Mouse (Mus musculus) myocyte (in vitro differentiated cells): ENCODE results near the gene Cux1. TPM values are rescaled to one million over a fixed set of nuclear protein-coding genes. Genes with fewer than 3 reads are reported as not detected.

Source experiments
- H3K27me3 ChIP-seq: one replicate; pipeline ENCODE4 v1.6.1; 2011; ENCODE audit not compliant: control insufficient read depth, insufficient read depth, insufficient read length
- H3K36me3 ChIP-seq: one replicate; pipeline ENCODE4 v1.6.1; 2011; ENCODE audit not compliant: control insufficient read depth, insufficient read depth
- H3K4me2 ChIP-seq: one replicate; pipeline ENCODE4 v1.6.1; 2011; ENCODE audit warnings: low read depth, control low read depth
- H3K4me3 ChIP-seq: one replicate; pipeline ENCODE4 v1.5.1; 2011; ENCODE audit warnings: mild to moderate bottlenecking, control low read depth, moderate library complexity
- H3K79me2 ChIP-seq: one replicate; pipeline ENCODE4 v1.6.1; 2011; ENCODE audit not compliant: control insufficient read depth, insufficient read depth
- H3ac ChIP-seq: one replicate; pipeline ENCODE4 v1.6.1; 2011; ENCODE audit not compliant: control insufficient read depth, insufficient read length
- CEBPB ChIP-seq: IDR thresholded peaks from 2 replicates; pipeline ENCODE4 v1.6.1; 2011; ENCODE audit warnings: mild to moderate bottlenecking, moderate library complexity; ENCODE audit not compliant: poor library complexity, insufficient read depth, severe bottlenecking
- E2F4 ChIP-seq: IDR thresholded peaks from one replicate; pipeline ENCODE4 v1.6.1; 2011; ENCODE audit warnings: mild to moderate bottlenecking, control low read depth, moderate library complexity; ENCODE audit not compliant: insufficient read depth
- MAX ChIP-seq: IDR thresholded peaks from one replicate; pipeline ENCODE4 v1.6.1; 2011; ENCODE audit warnings: low read depth, mild to moderate bottlenecking, control low read depth
- MYOD1 ChIP-seq, 3 experiments: IDR thresholded peaks; one replicate each; pipeline ENCODE4 v1.6.1; 2011; ENCODE audit warnings: control low read depth in 2 of 3, low read depth in 2 of 3, mild to moderate bottlenecking in 2 of 3, moderate library complexity in 1 of 3; ENCODE audit not compliant: insufficient read length in 2 of 3, control insufficient read depth in 1 of 3
- MYOG ChIP-seq, 3 experiments: IDR thresholded peaks; one replicate each; pipeline ENCODE4 v1.6.1; 2011; ENCODE audit warnings: control low read depth in 2 of 3, low read depth in 2 of 3, mild to moderate bottlenecking in 2 of 3; ENCODE audit not compliant: insufficient read length in 2 of 3, control insufficient read depth in 1 of 3, insufficient read depth in 1 of 3
- POLR2A ChIP-seq: IDR thresholded peaks from one replicate; pipeline ENCODE4 v1.6.1; 2011; ENCODE audit warnings: low read depth, mild to moderate bottlenecking, control low read depth, moderate library complexity; ENCODE audit not compliant: insufficient read length
- POLR2AphosphoS2 ChIP-seq: IDR thresholded peaks from one replicate; pipeline ENCODE4 v1.6.1; 2011; ENCODE audit warnings: low read depth, control low read depth; ENCODE audit not compliant: insufficient read length
- REST ChIP-seq: IDR thresholded peaks from one replicate; pipeline ENCODE4 v1.6.1; 2011; ENCODE audit warnings: mild to moderate bottlenecking, control low read depth, moderate library complexity; ENCODE audit not compliant: insufficient read depth, insufficient read length
- SRF ChIP-seq: IDR thresholded peaks from one replicate; pipeline ENCODE4 v1.6.1; 2011; ENCODE audit warnings: low read depth; ENCODE audit not compliant: control insufficient read depth, insufficient read length
- TCF12 ChIP-seq: IDR thresholded peaks from one replicate; pipeline ENCODE4 v1.6.1; 2011; ENCODE audit warnings: mild to moderate bottlenecking, control low read depth; ENCODE audit not compliant: poor library complexity, insufficient read depth, severe bottlenecking
- TCF3 ChIP-seq: IDR thresholded peaks from one replicate; pipeline ENCODE4 v1.6.1; 2011; ENCODE audit warnings: low read depth, control low read depth; ENCODE audit not compliant: insufficient read length
- USF1 ChIP-seq: IDR thresholded peaks from one replicate; pipeline ENCODE4 v1.6.1; 2011; ENCODE audit warnings: low read depth, mild to moderate bottlenecking, control low read depth, moderate library complexity
- polyA plus RNA-seq: library from polyadenylated mRNA; unstranded; fragments of >200 nt; fragmentation: generic; extraction: Trizol; gene quantifications from one replicate; pipeline ENCODE4 v1.2.1, GENCODE M21; 2012; ENCODE audit warnings: missing spikeins

Cux1 gene
- polyA plus RNA-seq, 1 experiment: 50.7 TPM

DNA sequence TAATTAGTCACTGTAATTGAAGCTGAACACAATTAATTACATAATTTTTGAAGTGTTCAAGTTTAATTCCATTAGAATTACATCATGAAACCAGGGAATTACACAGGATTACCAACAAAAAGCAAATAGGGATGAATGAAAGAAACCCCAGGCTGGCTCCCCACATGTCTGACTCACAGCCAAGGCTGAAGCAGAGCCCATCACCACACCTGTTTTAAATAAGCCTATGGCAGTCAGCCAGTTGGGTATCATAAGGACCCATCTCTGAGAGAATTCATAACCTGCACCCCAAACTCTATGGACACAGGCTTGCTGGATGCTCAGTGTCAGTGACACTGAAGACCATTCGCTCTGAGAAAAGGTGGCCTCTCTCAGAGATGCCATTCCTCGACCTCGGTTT lies 15.2 kb downstream of the Cux1 start:
- no peak overlapping the region for H3K4me3 ChIP-seq
- no peaks in the 10 kb centered on the region for H3K36me3 ChIP-seq
- TF ChIP-seq MYOG (IDR thresholded peaks at IDR 0.05; ENCODE audit: control insufficient read depth in 1 of 3, insufficient read depth in 1 of 3, insufficient read length in 2 of 3, low read depth in 2 of 3) (no peak), MAX (no peak), MYOD1 (IDR thresholded peaks at IDR 0.05; ENCODE audit: control insufficient read depth in 1 of 3, insufficient read length in 2 of 3, low read depth in 2 of 3) (no peak), E2F4 (no peak), USF1 (no peak), POLR2A (no peak)
- no peak overlapping the region for H3K4me2 ChIP-seq
- H3K27me3 ChIP-seq: no peaks in the 10 kb centered on the region
- no peak overlapping the region for H3ac ChIP-seq
- H3K79me2 ChIP-seq: peaks cover 83% of the 10 kb centered on the region

DNA sequence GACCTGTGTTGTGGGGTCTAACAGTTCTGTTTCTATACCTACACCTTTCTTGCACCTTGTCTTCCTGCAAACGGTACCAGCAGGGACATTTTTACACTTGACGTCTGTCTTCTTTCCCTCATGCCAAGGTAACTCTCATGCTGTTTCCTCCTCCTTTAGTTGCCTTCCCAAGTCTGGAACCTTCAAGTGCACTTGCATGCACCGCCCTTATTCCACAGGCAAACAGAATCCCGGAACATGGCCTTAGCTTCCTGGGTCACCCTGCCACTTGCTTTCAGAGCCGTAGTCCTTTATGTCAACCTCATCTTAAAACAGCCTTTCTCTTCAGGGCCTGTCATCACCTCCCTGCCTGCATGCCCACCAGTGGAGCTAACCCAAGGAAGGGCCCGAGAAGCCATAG lies 15.7 kb downstream of the Cux1 start:
- peaks cover 85% of the 10 kb centered on the region for H3K79me2 ChIP-seq
- no peaks in the 10 kb centered on the region for H3K27me3 ChIP-seq
- no peak overlapping the region for H3ac ChIP-seq
- no peak for TF ChIP-seq TCF3
- no peak for TF ChIP-seq MYOD1 (IDR thresholded peaks at IDR 0.05; ENCODE audit: control insufficient read depth in 1 of 3, insufficient read length in 2 of 3, low read depth in 2 of 3)
- TF ChIP-seq MAX: no peak
- TF ChIP-seq REST: no peak
- TF ChIP-seq USF1: no peak
- no peak for TF ChIP-seq CEBPB
- TF ChIP-seq MYOG (IDR thresholded peaks at IDR 0.05; ENCODE audit: control insufficient read depth in 1 of 3, insufficient read depth in 1 of 3, insufficient read length in 2 of 3, low read depth in 2 of 3): no peak
- no peak for TF ChIP-seq E2F4
- no peak for TF ChIP-seq SRF
- no peak for TF ChIP-seq POLR2AphosphoS2
- TF ChIP-seq TCF12: no peak
- no peak for TF ChIP-seq POLR2A
- no peak overlapping the region for H3K4me3 ChIP-seq
- H3K36me3 ChIP-seq: no peaks in the 10 kb centered on the region
- H3K4me2 ChIP-seq: no peak overlapping the region

DNA sequence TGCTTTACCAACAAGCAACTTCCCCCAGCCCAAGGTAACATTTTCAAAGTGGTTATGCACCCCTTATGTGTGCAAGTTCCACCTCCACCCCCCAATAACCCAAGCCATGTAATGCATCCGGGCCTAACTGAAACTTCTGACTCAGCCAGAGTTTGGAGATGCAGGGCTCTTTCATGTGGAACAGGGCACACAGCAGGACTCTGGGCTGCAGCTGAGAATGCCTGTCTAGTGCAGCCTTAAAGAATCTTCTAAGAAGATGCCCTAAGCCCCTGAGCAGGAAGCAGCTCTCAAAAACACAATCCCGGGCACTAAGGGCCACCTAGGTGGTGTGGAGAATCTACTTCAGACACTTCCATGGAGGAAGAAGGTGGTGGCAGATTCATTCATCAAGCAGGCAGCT lies 16.6 kb downstream of the Cux1 start:
- H3K79me2 ChIP-seq: peaks cover 94% of the 10 kb centered on the region
- H3K4me2 ChIP-seq: peak overlapping the region; percentile 37
- H3ac ChIP-seq: no peak overlapping the region
- H3K4me3 ChIP-seq: no peak overlapping the region
- H3K27me3 ChIP-seq: no peaks in the 10 kb centered on the region
- no peaks in the 10 kb centered on the region for H3K36me3 ChIP-seq
- TF ChIP-seq TCF3 (no peak), POLR2A (no peak), SRF (no peak), TCF12 (no peak), MYOD1 (IDR thresholded peaks at IDR 0.05; ENCODE audit: control insufficient read depth in 1 of 3, insufficient read length in 2 of 3, low read depth in 2 of 3) (no peak), MYOG (IDR thresholded peaks at IDR 0.05; ENCODE audit: control insufficient read depth in 1 of 3, insufficient read depth in 1 of 3, insufficient read length in 2 of 3, low read depth in 2 of 3) (no peak)

DNA sequence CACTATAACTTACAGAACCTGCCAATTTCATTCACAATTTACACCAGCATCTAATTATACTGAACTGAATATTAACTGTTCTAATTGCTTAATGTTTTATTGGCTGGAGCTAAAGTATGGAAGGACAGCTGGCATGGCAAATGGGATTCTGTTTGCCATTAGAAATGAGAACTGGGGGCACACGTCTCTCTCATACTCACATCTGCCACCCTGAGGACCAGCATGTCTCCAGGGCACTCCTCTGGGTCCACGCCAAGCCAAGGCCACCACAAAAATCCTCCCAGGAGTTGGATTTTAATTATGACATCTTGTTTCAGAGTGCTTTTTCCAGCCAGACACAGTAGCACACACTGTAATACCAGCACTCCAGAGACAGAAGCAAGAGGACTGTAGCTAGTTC lies 18.5 kb downstream of the Cux1 start:
- H3ac ChIP-seq: no peak overlapping the region
- no peaks in the 10 kb centered on the region for H3K36me3 ChIP-seq
- peaks cover 96% of the 10 kb centered on the region for H3K79me2 ChIP-seq
- no peak overlapping the region for H3K4me2 ChIP-seq
- no peak overlapping the region for H3K4me3 ChIP-seq
- TF ChIP-seq POLR2AphosphoS2 (no peak), USF1 (no peak), MAX (no peak), TCF3 (no peak), E2F4 (no peak), TCF12 (no peak), POLR2A (no peak), REST (no peak), SRF (no peak), MYOG (IDR thresholded peaks at IDR 0.05; ENCODE audit: control insufficient read depth in 1 of 3, insufficient read depth in 1 of 3, insufficient read length in 2 of 3, low read depth in 2 of 3) (peak in 1 of 3 experiments; percentile 17), CEBPB (no peak), MYOD1 (IDR thresholded peaks at IDR 0.05; ENCODE audit: control insufficient read depth in 1 of 3, insufficient read length in 2 of 3, low read depth in 2 of 3) (peak in 1 of 3 experiments; percentile 28)
- no peaks in the 10 kb centered on the region for H3K27me3 ChIP-seq

DNA sequence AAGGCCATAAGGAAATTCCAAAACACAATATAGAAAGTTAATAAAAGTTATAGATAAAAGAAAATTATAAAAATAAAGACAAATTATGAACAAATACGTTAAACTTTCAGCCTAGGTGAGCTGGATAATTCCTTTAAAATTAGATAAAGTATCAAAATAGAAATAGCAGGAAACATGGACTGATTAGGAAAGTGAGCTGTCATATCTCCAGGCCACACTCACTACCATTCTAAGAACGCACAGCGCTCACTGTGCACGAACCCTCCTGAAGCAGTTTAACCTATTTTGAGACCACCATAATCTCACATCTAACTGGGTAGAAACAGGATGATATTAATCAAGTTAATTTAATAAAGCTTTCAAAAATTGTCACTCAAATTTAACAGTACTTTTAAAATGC lies 22.2 kb downstream of the Cux1 start:
- Histone ChIP-seq H3K79me2 (peaks cover 96% of the 10 kb centered on the region), H3K4me3 (no peak overlapping the region), H3K27me3 (no peaks in the 10 kb centered on the region), H3ac (no peak overlapping the region), H3K36me3 (no peaks in the 10 kb centered on the region), H3K4me2 (no peak overlapping the region)
- TF ChIP-seq REST (no peak), USF1 (no peak), TCF12 (no peak), TCF3 (no peak), MYOD1 (IDR thresholded peaks at IDR 0.05; ENCODE audit: control insufficient read depth in 1 of 3, insufficient read length in 2 of 3, low read depth in 2 of 3) (no peak), SRF (no peak), CEBPB (no peak), E2F4 (no peak), MAX (no peak), POLR2AphosphoS2 (no peak), MYOG (IDR thresholded peaks at IDR 0.05; ENCODE audit: control insufficient read depth in 1 of 3, insufficient read depth in 1 of 3, insufficient read length in 2 of 3, low read depth in 2 of 3) (no peak), POLR2A (no peak)
